Mouse (Mus musculus): ENCODE results near the gene Rps27a. TPM values are rescaled to one million over a fixed set of nuclear protein-coding genes. Genes with fewer than 3 reads are reported as not detected.
"Not testable (repeated sequence)": the region's sequence is repeated elsewhere in the genome, so short reads cannot be mapped to it uniquely, and the experiment has no call there.

Gene Rps27a
- total RNA-seq (2021): 100 to 1,000 TPM; 652 to 712 TPM

DNA sequence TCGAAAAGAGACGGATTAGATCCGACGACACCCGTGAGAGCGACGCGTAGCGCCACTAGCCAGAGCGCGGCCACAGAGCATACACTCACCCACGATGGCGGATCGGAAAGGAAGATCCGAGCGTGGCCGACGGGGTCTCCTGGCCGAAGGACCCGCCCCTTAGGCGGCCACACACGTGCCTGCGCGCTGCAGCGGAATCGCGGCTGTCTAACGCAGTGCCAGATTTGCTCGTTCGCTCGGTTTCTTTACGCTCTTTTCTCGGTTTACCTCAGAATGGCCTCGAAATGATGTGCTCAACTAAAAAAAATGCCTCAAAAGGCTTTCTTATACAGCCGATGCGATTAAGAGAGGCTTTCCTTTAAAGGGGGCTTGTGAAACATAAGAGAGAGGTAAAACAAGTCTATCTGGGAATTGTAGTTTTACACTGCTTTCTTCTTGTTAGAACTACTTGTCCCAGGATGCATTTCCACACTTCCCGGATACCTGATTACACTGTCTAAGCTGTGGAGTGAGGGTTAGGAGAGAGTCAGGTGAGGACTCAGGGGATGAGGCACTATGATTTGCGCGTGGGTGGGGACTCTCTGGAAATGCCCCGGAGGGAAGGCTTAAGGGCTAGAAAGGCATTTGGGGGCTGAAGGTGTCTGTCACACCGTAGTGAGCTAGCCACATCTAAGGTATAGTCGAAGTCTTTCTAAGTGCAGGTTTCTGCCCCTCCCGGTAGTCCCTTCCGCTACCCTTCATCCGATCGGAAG lies at the start of gene Rps27a, which contains the start of gene Clhc1:
Gene Rps27a, minus strand, starts transcription at position 358 of the 752 bp plus-strand sequence.
Gene Clhc1, plus strand, starts transcription at position 199 of the 752 bp plus-strand sequence.
- intact Hi-C loops (cut with DNase I): loop anchor here (5.0 kb wide), 1 partner anchor 144 kb away; the partner anchor contains the start of gene Rtn4
- peak; percentile 94 for DNase-seq

DNA sequence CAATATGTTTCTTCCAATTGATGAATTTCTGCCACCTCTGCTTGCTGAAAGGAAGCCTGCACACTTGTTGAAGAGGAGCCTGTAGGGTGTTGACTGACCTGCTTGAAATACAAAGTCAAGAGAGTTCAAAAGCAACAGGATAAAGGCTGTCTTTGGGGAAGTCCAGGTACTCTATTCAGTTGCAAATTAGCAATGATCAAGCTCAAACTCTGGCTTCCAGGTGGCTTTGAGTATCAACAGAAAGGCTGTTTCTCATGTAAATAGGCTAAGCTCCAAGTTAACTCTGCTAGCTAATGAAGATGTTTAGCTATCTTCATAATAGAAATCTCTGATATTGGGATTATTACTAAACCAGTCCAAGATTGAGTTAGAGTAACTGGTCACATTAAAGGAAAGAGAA lies 49.2 kb upstream of the Rps27a start:
- intact Hi-C loops (cut with DNase I): no loop called here
- DNase-seq: no peak

DNA sequence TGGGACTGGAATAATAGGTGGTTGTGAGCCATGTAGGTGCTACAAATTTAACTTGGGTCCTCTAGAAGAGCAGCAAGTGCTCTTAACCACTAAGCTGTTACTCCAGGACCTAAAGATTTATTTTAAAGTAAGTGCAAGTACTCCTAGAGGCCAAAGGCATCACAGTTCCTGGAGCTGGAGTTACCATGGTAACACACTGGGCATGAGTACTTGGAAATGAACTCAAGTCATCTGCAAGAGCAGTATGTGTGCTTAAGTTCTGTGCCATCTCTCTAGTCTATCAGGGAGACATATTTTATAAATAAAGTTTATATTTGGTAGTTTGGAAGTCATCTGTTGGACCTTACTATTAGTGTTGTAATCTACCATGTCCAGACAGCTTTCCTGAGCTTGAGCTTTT lies 47.3 kb upstream of the Rps27a start:
- intact Hi-C loops (cut with DNase I): no loop called here
- no peak for DNase-seq

DNA sequence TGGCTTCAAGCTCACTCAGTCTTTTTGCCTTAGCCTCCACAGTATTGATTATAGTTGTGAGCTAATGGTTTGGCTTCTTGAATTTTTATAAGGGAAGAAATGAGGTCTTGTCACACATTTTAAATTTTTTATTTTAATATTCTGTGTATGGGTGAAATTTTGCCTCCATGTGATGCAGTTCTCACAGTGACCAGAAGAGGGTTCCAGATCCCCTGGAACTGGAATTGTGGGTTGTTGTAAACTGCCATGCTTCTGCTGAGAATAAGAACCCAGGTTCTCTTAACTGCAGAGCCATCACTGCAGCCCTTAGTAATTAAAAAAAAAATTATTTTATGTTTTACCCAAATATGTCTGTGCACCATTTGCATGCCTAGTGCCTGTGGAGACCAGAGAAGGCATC lies 31.7 kb upstream of the Rps27a start:
- DNase-seq: no peak
- intact Hi-C loops (cut with DNase I): no loop called here

DNA sequence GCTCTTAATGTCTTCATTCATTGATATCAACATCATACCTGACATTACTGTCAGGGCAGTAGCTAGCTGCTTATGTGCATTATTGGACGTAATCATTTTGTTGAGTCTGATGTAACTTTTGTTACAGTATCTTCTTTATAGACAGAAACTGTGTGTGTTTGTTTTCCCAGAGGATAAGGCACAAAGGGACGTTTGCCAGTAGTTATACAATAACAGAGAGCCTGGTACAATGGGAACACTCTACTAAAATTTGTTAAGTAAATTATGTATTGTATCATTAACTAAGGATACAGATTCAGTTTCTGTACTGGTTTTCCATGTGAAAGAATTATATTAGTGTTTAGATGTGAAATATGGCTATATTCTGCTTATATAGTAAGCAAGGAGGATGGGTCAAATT lies 24.7 kb upstream of the Rps27a start:
- no peak for DNase-seq
- intact Hi-C loops (cut with DNase I): no loop called here

DNA sequence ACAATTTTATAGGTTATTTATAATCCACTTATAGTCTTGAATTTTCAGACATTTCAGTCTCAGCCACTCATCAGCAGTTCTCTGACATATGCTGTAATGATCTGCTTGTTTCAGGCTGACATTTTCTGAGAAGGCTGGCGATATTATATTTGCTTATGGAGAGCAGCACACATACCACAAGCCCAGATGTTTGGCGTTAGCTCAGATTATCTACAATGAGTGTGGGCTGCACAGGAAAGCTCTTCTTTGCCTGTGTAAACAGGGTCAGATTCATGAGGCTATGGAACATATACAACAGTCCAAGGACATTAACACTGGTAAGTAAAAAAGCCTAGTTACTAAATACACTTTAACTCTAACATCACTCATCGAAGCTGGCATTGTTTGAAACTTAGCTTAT lies 23.6 kb upstream of the Rps27a start:
- intact Hi-C loops (cut with DNase I): no loop called here
- no peak for DNase-seq

DNA sequence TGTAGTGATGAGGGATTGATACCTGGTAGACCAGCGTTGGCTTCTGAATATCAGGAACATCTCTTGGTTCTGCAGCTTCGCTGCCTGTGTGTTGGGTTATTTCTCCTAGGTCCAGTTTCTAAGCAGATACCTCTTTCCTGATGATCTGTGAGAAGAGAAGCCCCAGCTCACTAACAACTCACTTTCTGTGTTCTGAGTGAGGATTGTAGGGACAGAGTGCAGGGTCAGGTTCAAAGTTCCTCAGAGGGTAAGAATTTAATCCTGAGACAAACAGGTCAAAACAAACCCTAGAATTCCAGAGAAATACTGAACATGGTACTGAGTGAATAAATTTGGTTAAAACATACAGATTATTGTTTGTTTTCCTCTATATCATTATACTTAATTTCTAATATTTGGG lies 15.5 kb upstream of the Rps27a start:
- DNase-seq: no peak
- intact Hi-C loops (cut with DNase I): no loop called here

DNA sequence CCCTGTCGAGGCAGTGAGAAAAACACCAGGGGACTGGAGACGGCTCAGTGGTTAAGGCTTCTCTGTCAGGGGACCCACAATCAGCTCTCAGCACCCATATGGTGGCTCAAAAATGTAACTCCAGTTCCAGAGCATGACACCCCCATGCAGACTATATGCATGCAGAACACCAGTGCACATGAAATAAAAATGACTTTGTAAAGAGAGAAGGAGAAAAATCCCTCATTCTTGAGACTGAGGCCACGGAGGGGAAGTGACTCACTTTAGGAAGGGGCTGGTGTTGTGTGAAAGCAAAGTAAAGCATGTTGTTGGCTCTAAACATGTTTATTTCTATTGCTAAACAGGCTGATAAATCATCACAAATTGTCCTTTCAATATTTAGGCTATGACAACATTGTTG lies 13.1 kb upstream of the Rps27a start:
- intact Hi-C loops (cut with DNase I): no loop called here
- no peak for DNase-seq

DNA sequence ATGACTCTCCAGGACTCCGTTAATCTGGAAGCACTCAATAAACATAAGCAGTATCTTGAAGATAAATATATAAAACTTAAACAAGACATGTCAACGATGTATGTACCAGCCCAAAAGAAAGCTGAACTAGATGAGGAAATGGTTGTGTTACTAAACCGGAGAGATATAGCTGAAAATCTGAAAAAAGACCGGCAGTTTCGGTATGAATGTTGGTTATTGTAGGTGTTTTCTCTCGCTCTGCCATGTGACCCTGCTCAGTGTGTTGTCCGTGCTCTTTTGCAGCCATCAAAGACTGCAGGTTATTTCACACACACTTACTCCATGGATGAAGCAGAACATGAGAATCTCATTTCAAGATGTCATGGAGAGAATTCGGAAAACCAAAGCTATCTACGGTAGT lies 12.5 kb upstream of the Rps27a start:
- intact Hi-C loops (cut with DNase I): no loop called here
- DNase-seq: no peak

DNA sequence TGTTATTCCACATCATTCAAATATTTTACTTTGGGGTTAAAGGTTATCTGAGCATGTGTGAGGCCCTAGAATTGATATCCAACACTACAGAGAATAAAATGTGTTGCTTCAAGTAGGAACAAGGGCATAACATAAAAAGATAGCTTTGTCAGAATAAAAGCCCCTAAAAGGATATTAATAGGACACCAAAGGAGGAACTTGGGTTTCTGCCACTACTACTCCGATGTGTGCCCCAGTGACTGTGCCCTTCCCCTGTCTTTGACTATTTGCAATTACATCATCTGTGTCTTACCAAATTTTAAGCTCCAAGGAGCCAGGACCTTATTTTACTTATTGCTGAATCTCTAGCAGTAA lies 1.5 kb upstream of the Rps27a start:
- intact Hi-C loops (cut with DNase I): loop anchor here (5.0 kb wide), 1 partner anchor 143 kb away; the partner anchor contains the start of gene Rtn4
- DNase-seq: no peak

DNA sequence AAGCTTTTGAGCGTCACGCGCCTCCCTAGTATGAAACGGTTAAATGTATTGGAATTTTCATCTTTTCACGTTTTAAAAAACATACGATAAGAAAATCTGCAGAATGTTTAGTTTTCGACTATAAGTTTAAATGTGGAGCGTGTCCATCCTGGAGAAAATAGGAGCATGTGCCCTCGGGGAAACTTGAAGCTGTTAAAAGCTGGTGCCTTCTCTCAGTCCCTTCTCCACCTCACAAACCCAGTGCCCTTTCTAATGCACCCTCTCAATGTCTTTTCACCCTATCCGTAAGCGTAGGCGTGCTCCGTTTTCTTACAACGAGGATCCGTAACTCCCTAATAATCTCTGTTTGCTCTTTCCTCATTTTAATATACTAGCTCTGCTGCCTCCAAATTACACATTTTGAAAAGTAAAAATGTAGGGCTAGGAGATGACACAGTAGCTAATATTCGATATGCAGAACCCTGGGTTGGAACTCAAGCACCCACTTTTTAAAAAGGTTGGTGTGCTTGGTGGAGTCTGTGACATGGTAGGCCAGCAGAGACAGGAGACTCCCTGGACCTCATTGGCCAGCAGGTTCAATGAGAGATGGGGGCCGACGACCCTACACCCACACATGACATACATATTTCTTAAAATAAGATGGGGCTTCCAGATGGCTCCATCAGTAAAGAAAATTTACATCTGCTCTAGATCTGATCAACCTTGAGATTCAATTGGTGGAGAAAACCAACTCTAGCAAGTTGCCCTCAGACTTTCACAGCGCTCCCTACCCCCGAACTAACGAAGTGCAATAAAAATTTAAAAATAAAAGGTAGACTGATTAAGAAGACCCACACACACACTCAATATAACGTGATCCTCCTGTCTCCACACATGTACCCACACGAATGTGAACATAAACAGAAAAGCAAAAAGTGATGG lies 855 bp upstream of the Rps27a start:
- intact Hi-C loops (cut with DNase I): loop anchor here (5.0 kb wide), 1 partner anchor 144 kb away; the partner anchor contains the start of gene Rtn4

DNA sequence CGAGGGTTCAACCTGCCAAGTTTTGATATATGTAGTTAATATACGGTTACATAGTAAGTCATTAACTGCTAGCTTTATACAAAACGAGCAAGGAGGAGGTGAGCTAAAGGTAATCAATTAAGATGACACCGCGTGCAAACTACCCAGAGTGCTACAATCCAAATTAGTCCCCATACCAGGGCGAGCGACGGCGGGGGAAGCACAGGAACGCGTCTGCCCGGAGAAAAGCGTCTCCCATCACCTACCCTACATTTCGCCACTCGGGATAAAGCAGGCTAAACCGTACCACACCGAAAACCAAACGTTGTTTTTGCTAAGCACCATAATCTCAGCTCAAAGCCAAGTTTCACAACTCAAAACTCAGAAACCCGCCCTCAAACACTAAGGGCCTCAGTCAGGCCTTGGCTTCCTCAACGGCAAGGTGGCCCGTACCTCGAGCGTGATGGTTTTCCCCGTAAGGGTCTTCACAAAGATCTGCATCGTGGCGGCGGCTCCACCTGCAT lies 609 bp downstream of the Rps27a start:
- intact Hi-C loops (cut with DNase I): loop anchor here (5.0 kb wide), 1 partner anchor 145 kb away; the partner anchor contains the start of gene Rtn4
- no peak for DNase-seq

More for the DNA sequence above, 855 bp upstream of the Rps27a start:
- no peak for DNase-seq

DNA sequence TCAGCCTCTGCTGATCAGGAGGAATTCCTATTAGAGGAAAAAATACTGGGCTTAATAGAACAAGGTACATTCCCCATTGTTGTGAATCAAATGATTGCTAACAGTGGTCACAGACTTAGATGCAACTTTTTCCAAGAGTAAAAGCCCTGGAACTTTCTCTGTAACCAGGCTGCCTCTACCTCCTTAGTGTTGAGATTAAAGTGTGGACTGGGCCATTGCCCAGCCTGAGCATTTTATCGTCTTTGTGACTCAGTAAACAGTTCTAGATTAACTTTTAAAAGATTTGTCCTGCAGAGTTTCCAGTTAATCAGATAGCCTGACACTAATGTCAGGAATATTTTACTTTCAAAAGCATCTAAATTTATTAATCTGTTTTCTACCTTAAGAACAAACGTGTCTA lies 1.1 kb downstream of the Rps27a start:
- intact Hi-C loops (cut with DNase I): loop anchor here (5.0 kb wide), 1 partner anchor 146 kb away; the partner anchor contains the start of gene Rtn4

DNA sequence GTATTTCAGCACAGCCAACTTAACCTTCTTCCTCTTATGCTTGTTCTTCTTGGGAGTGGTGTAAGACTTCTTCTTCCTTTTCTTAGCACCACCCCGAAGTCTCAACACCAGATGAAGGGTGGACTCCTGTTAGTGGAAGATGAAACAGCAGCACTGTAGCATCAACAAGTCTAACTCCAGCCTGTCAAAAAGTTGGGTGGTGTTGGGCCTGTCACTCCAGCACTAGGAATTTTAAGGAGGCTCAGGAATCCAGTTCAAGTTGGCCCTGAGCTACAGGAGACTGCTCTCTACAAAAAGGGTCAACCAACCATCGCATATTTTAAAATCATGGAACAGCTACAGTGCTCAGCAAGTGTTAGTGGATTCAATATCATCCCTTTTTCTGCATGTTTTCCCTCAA lies 1.6 kb downstream of the Rps27a start:
- intact Hi-C loops (cut with DNase I): loop anchor here (5.0 kb wide), 1 partner anchor 146 kb away; the partner anchor contains the start of gene Rtn4

More for the DNA sequence above, 1.1 kb downstream of the Rps27a start:
- DNase-seq: no peak

DNA sequence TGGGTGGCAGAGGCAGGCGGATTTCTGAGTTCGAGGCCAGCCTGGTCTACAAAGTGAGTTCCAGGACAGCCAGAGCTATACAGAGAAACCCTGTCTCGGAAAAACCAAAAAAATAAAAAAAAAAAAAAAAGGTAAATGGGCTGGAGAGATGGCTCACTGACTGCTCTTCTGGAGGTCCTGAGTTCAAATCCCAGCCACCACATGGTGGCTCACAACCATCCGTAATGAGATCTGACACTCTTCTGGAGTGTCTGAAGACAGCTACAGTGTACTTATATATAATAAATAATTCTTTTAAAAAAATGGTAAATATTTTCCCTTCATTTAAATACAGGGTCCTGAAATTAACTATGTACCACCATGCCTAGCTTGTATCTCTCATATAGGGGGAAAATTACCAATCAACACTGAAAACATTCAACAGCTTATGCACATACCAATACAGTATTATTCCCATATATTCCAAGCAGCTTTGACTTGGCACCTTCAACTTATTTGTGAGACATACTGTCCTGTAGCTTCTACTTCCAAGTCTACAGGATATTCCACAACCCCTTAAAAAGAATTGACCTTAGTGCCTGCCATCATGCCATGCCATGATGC lies 2.7 kb downstream of the Rps27a start:
- intact Hi-C loops (cut with DNase I): loop anchor here (5.0 kb wide), 1 partner anchor 147 kb away; the partner anchor contains the start of gene Rtn4

More for the DNA sequence above, 1.6 kb downstream of the Rps27a start:
- not testable (repeated sequence) for DNase-seq

DNA sequence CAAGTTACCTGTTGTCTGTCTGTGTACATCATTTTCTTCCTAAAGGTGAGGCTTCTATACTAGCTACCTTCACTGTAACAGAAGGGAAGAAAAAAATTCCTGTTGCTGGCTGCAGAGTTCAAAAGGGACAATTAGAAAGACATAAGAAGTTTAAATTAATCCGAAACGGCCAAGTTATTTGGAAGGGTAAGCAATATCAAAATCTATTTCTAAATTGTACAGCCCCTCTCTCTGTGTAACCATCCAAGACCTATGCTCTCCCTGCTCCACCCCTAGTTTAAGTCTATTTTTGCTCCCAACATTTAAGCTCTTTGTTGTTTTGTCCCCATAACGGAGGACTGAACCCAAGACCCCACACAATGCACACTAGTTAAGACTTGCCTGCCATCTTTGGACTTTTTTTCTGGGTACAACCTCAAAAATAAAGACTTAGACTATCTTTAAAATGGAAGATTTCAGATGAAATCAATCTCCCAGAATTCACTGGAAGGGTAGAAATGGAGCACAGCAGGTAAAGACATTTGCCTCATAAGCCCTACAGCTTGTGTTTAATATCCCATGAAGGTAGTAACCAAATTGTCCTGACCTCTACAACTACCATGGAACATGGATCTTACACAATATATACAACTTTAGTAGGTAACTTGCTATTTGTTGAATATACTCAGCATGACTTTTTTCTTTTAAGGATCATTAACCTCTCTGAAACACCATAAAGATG lies 3.5 kb downstream of the Rps27a start:
- intact Hi-C loops (cut with DNase I): no loop called here

More for the DNA sequence above, 2.7 kb downstream of the Rps27a start:
- not testable (repeated sequence) for DNase-seq

DNA sequence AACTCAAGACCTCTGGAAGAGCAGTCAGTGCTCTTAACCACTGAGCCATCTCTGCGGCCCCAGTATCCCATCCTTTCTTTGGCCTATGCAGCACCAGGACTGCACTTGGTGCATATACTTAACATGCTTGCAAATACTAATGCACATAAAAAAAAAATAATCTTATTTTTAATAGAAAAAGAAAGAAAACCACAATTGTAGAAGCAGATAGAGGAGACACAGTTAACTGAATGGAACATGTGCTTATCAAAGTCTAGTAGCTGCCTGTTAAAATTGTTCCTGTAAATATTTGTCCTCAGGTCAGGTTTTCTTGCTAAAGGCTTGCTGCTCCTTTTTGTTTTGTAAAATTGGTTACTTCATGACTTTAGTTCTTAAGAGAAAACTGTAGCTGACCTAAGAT lies 9.7 kb downstream of the Rps27a start:
- no peak for DNase-seq
- intact Hi-C loops (cut with DNase I): no loop called here

More for the DNA sequence above, 3.5 kb downstream of the Rps27a start:
- no peak for DNase-seq

DNA sequence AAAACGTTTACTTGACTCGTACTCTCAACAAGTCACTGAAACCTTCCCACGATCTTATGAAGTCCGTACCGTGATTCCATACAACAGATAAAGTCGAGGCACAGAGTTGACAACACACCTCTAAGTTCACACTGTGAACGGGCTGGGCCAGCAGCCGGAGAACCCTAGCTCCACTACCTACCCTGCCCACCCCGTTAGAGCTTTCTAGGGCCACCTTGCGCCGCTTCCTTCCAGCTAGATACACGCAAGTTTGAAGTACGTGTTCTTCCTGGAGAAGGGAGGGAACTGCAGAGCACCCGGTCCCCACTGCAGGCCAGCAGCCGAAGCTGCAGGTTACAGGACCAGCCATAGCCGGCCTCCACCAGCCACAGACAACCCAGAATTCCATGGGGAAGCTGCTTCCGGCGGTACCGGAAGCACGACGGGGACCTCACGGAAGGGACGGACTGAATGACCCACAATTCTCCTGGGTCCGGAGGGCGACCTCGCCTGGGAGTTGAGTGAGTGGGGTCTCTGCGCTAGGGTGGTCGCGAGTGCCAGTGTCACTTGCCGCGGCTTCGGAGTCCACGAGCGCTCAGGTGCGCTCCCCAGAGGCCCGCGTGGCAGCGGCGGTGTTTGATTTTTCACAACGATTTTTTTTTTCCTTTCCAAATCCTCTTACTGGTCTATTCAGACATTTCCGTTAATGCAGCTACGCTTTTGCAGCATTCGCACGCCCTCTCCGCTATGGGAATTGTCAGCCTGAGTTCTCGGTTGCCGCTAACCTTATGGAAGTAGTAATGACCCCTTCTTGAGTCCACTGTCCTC lies 21.7 kb downstream of the Rps27a start, which contains the start of gene Mtif2:
Gene Mtif2, plus strand, starts transcription at position 421 of the 807 bp plus-strand sequence.
- DNase-seq: peak; percentile 85
- intact Hi-C loops (cut with DNase I): loop anchor here (10.0 kb wide), 1 partner anchor 151 kb away; the partner anchor contains the start of gene Ccdc88a
